Mouse (Mus musculus): ENCODE results near the gene Fgf15. TPM values are rescaled to one million over a fixed set of nuclear protein-coding genes. Genes with fewer than 3 reads are reported as not detected.
A peak's percentile ranks its signal among the peaks of the same experiment; 100 is the strongest.

Gene Fgf15
- total RNA-seq (2022), result under 1 TPM in 3 of 4 experiments, not detected in 1; 0.31 to 0.46 (median 0.32) TPM

GRCm38 (mm10) chr7:144896294-144897218, at the start of gene Fgf15:
Fgf15 (plus strand) TSS chr7:144896531.
- no peak for DNase-seq

- no peak for DNase-seq
These were observed 49.3 kb upstream of the Fgf15 start, which contains the start of gene Fgf4 for GRCm38 (mm10) chr7:144847067-144847466. Fgf4 (plus strand) TSS chr7:144847367.

- no peak for DNase-seq
These were observed 45.0 kb upstream of the Fgf15 start for GRCm38 (mm10) chr7:144851321-144851720.

GRCm38 (mm10) chr7:144854966-144855365, 41.4 kb upstream of the Fgf15 start:
- no peak for DNase-seq

GRCm38 (mm10) chr7:144857158-144857557, 39.2 kb upstream of the Fgf15 start:
- no peak for DNase-seq

GRCm38 (mm10) chr7:144857826-144858342, 38.4 kb upstream of the Fgf15 start:
- DNase-seq, result no peak

- DNase-seq, result no peak
These were observed 37.6 kb upstream of the Fgf15 start for GRCm38 (mm10) chr7:144858702-144859101.

GRCm38 (mm10) chr7:144861056-144861768, 35.1 kb upstream of the Fgf15 start:
- DNase-seq, result no peak

GRCm38 (mm10) chr7:144861769-144862070, 34.6 kb upstream of the Fgf15 start:
- no peak for DNase-seq

GRCm38 (mm10) chr7:144862126-144862525, 34.2 kb upstream of the Fgf15 start:
- no peak for DNase-seq

GRCm38 (mm10) chr7:144862712-144863111, 33.6 kb upstream of the Fgf15 start:
- DNase-seq, result no peak

GRCm38 (mm10) chr7:144863196-144863595, 33.1 kb upstream of the Fgf15 start:
- no peak for DNase-seq

- no peak for DNase-seq
These were observed 32.1 kb upstream of the Fgf15 start for GRCm38 (mm10) chr7:144864160-144864670.

- DNase-seq, result no peak
These were observed 29.2 kb upstream of the Fgf15 start for GRCm38 (mm10) chr7:144867161-144867560.

- DNase-seq, result no peak
These were observed 28.7 kb upstream of the Fgf15 start for GRCm38 (mm10) chr7:144867602-144868001.

GRCm38 (mm10) chr7:144872420-144872819, 23.9 kb upstream of the Fgf15 start:
- no peak for DNase-seq

- DNase-seq, result no peak
These were observed 23.2 kb upstream of the Fgf15 start for GRCm38 (mm10) chr7:144873160-144873559.

GRCm38 (mm10) chr7:144874226-144874625, 22.1 kb upstream of the Fgf15 start:
- peak; percentile 24 for DNase-seq

GRCm38 (mm10) chr7:144878401-144878800, 17.9 kb upstream of the Fgf15 start:
- DNase-seq, result peak; percentile 47

GRCm38 (mm10) chr7:144883106-144883505, 13.2 kb upstream of the Fgf15 start:
- DNase-seq, result no peak

- DNase-seq, result no peak
These were observed 8.7 kb upstream of the Fgf15 start for GRCm38 (mm10) chr7:144887672-144888071.

GRCm38 (mm10) chr7:144888564-144889299, 7.6 kb upstream of the Fgf15 start:
- DNase-seq, result peak; percentile 56

All from adrenal gland, adult 8-10 months (tissue).